Mouse (Mus musculus): ENCODE results near the gene Cym.

GRCm38 (mm10) chr3:107223230-107223629 lies 1.7 kb upstream of the Cym start:
- no peak for TF ChIP-seq POLR2A (IDR thresholded peaks at IDR 0.05; ENCODE audit: borderline replicate concordance, insufficient read depth, low read length)
- no peak for TF ChIP-seq CTCF (IDR thresholded peaks at IDR 0.05; ENCODE audit: borderline replicate concordance, insufficient read depth, low read depth, low read length)
